Mouse (Mus musculus): ENCODE measurements around the gene Zc3h14.

The Zc3h14 gene

DNA sequence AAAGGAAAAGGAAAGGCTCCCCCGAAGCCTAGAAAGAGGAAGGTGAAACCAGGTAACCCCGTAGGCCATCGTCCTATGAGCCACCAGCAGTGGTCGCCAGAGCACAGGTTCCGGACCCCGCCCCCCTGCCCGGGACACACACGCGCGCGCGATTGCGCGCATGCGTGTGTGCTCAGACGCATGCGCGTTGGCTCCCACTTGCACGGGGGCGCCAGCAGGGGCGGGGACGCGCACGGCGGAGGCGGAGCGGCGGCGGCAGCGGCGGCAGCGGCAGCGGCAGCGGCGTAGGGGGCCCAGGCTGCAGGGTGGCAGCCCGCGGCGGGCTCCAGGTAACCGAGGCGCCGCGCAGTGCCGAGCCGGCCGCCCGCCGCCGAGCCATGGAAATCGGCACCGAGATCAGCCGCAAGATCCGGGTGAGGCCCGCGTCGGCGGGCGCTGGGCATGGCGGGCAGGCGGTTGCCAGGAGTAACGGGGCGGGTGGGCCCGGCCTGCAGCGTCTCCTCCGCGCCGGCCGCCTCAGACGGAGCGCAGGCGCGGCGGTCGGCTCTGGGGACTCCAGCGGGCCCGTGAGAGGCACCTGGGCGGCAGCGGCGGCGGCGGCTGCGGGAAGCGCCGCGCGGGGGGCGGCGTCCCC lies at the start of gene Zc3h14:
Gene Zc3h14 (plus strand): TSS at position 219 of the 634 bp plus-strand sequence.
- peak; percentile 97 to 98 for DNase-seq

DNA sequence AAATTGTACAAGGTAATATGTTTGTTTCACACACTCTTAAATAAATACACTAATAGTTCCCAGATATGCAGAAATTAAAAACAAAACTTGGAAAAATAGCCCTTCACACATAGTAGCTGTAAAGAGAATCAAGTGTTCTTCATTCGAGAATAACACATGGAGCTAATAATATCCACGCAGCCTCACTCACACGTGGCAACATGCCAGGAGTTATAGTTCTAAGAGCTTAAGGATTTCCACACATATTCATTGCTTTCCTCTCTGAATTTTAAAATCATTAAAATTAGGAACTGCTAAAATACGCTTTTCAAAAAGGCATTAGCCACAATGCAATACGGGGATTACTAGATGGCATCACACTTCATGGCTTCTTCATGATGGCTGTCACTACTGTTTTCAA lies 49.6 kb upstream of the Zc3h14 start:
- DNase-seq = no peak

DNA sequence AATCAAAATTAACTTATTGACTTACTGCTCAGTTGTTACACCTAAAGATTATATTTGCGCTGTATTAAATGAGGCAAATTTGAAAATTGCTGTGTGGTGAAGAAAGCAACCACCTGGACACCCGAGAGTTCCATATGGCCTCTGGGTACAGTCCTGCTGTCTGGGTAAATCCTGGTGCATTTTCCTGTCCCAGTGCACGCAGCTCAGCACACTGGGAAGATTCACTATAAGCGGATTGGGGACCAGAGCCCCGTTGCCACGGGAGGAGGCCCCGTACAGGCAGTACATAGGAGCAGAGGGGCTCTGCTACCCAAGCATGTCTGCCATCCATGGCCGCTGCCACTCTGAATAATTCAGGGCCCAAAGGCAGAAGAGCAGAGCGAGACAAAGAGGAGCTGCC lies 45.2 kb upstream of the Zc3h14 start:
- peak; percentile 43 to 56 for DNase-seq

DNA sequence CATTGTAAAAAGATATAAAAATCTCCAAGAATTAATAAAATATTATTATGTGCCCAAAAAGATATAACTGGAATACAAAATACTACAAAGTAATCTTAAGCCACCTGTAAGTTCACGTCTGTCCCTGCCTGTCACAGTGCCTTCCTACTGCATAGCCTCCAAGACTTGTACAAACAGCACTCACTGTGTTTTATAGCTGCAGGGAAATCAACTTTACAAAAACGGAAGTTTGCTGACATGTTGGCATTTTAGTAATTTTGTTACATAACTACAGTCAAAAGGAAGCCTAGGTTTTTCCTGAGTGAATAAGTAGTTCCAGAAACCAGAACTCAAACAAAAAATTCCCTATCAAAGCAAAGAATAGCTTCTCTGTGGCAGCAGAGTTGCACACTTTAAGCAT lies 43.2 kb upstream of the Zc3h14 start:
- no peak for DNase-seq

DNA sequence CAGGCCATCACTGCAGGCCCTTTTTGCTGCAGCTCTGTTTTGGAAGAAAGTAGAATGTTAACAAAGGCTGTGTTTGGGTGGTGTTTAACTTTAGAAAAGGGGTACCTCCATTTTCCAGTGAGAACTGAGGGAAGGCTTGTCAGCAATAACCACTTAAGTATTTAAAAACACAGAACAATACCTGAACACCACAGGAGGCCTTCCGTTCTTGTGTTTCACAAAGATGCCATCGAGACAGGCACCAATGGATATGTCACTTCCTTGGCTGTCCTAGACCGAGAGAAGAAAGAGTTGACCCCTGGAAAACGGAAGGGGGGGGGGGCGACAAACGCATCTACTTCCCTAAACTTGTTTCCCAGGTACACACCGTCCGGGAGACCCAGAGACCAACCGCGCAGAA lies 42.8 kb upstream of the Zc3h14 start:
- DNase-seq = no peak

DNA sequence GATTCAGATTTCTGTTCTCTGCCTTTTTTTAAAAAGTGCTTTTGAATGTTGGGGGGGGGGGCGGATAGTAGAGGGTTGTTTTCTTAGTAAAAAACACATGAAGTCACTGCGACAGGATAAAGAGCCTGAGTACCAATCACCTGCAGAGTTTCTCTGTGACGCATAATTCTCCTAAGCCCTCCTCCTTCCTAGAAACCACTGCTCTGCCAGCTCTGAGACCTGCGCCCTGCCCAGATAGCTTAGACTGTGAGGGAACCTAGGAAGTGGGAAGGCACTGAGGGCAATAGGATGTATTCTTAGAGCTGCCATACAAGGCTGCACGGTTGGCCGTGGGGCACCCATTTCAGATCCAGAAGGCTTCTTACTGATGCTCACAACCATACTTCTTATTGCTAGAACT lies 33.9 kb upstream of the Zc3h14 start:
- no peak for DNase-seq

DNA sequence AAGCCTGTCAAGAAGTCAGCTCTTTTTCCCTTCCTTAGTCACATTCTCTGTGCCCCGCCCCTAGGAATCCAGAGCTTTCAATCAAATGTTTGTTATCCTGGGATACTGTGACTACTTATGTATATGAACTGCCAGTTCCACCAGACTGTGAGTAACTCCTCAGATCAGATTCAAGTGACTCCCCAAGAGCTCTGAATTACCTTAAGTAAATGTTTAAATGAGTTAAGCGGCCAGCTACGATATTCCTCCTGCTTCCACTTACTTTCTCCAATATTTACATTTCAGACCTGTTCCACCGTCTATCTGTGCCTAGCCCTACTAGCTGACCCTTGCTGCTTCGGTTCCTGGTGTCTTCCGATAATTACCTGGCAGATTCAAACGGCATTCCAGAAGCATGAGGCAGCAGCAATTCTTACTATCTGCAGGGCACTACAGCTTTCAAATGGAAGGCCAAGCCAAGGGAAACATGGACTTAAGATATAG lies 33.1 kb upstream of the Zc3h14 start:
- DNase-seq = no peak

DNA sequence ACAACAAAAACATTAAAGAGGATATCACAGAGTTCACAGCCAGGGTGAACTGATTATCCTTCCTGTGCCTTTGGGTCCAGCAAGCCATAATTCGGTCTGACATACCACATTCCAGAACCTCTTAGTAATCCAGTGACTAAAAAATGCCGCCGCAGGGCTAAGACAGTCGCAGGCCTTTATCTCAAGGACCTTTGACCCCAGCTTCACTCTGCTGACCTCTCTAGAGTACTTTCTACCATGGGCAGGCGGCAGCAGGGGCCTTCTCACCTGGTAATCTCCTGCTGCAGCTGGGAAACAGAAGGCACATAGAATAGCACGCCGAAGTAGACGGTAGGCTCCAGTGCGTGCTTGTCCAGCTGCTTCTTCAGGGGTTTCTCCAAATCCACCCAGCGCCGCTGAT lies 32.0 kb upstream of the Zc3h14 start:
- no peak for DNase-seq

DNA sequence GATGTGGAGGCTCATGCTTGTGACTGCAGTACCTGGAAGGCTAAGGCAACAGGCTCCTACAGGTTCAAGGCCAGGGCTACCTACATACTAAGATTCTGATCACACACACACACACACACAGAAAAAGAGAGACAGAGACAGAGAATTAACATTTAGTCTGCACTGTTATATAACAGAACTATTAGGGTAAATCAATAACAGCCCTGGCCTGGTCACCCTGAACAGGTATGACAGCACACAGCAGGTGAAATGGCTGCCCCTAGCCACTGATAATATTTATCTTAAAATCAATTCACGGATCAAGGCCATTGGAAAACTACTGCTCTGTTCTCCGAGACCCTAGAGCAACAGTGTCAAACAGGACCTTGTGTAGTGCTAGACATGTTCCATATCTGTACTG lies 30.6 kb upstream of the Zc3h14 start:
- DNase-seq = no peak

DNA sequence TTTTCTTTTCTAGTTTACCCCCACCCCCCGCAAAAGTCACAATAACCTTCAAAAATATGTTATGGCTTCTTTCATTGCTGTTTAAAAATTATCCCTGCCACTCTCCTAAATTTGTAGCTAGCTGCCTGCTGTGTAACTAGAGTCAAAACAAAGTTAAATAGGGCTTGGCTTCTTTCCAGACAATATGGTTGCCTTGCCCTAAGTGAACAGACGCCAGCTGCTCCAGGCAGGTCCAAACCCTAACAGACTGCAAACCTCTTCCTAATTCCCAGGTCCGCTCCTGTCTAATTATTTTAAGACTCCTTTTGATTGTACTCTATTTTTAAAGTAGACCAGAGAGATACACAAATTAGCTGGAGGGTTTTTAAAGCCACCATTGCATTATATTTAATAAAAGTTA lies 26.1 kb upstream of the Zc3h14 start:
- peak in 1 of 2 experiments; percentile 35 for DNase-seq

DNA sequence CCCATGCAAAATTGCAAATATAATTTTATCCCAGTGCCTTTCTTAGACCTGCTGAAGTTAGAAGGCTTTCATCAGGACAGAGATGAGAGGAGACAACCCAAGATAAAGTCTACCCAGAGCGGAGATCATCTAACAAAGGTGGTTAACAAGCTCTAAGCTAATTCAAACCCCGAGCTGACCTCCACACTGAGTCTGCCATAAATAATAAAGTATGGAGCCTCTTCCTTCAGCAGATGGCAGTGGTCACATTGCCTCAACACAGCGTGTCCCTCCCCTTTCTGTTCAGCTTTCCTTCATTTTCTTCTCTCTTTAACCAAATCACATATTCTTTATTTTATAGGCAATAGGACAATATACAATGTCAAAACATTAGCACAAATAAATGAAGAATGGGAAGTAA lies 25.7 kb upstream of the Zc3h14 start:
- DNase-seq = peak in 1 of 2 experiments; percentile 10

DNA sequence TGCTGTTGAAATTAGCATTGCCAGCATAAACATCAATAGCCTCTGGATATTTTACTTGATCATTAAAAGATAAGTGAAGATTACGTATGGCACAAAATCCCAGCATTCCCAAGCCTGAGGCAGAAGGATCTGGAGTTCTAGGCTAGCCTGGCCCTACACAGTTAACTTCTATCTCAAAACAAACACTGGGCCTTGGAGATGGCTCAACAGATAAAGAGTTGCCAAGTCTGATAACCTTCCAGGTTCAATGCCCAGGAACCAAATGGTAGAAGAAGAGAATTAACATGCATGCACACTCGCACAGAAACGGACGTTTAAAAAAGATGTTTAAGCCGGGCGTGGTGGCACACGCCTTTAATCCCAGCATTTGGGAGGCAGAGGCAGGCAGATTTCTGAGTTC lies 22.5 kb upstream of the Zc3h14 start:
- DNase-seq = no peak

DNA sequence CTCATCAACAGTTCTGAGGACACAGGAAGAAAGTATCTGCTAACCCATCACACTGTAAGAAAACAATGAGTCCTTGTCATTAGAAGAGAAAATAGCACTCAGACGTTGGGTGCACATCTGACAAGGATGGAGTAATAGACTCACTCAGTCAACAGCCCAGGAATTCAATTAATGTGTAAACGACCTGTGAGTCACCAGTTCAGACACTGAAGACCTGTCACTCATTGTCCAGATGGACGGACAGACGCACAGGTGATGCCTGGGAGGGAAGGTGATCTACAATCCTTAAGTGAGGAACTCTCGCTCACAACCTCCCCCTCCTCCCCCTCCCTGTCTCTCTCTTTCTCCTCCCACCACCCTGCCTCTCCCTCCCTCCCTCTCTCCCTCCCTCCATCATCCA lies 21.8 kb upstream of the Zc3h14 start:
- DNase-seq = no peak

DNA sequence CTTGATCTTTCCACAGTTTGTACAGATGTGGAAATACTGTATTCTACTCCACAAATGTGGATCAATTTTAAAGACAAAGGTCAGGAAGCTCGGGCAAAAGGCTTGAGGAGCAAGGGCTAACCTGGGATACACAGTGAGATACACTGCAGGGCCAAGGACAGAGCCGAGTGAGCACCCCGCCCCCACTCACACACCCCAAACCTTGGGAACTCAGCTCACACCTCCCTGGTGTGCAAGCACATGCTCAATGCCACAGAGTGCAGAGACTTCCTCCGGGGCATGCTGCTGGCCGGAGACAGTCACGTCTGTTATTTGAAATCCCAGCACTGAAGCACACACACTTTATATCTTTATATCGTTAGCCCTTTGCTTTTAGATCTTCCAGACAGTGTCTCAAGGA lies 20.7 kb upstream of the Zc3h14 start:
- no peak for DNase-seq

DNA sequence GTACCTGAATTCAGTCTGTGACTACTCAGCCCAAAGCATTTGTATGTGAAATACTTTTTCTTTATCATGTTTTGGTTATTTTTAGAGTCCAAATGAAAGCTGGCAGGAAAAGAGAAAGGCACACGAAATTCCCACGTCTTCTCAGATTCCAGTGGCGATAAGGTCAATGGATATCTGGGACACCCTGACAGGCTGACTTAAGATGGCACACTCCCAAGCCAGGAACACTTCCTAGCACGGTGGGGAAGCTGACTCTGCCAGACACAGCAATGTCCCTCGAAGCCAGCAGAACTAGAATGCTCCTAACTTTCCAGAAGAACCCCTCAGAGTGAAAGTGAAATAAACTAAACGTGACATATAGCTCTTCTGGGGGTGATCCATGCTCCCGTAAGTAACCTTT lies 19.6 kb upstream of the Zc3h14 start:
- DNase-seq = peak in 1 of 2 experiments; percentile 48

DNA sequence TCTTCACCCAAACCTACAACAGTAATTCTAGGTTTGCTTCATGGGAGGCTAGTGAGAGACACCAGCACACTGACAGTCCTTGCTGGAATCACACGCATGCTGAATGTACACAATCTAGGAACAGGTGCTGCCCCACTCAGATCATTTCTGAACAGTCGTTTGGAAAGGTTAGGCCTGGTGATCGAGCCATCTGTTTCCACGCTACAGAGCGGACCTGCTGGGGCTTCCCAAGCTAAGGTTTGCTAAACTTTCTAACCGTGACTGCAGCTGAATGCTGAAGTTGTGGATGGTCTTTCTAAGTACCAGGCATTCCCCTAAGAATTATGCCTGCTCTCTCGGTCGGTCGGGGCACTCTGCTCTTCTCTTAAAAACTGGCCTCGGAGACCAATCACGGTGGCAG lies 16.1 kb upstream of the Zc3h14 start:
- peak; percentile 29 to 61 for DNase-seq

DNA sequence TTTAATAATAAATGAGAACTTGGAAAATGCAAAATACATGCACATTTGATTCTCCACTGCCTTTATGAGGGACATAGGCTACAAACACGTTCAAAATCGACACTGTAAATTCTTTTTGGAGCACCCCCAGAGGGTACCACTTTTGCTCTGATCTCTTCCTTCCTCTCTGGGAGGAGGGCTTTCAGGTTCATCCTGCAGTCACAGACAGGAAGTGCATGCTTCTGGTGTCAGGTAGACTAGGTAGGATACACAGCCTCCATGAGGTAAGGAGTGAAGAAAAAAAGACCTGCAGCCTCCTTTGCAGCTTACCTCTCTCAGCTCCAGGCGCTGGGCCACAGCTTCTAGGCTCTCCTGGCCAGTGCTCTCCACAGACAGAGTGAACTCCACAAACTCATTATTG lies 13.6 kb upstream of the Zc3h14 start:
- peak in 1 of 2 experiments; percentile 10 for DNase-seq

DNA sequence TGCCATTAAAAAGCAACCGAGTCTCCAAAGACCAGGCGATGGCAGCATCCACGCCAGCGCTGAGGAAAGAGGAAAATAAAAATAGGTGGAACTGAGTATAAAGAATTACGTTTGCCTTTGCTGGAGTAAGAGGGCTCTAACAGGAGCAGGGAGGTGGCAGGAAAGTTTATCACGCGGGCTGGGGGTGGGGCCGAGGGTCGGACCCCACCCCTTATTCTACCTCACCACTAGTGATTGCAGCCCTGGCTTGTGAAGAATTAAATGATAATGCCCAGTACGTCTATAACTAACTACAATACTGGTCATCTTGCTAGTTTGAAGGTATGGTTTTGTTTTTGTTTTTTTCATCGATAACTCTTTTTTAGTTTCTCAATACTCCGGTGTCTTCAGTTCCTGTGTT lies 13.0 kb upstream of the Zc3h14 start:
- peak; percentile 20 to 32 for DNase-seq

DNA sequence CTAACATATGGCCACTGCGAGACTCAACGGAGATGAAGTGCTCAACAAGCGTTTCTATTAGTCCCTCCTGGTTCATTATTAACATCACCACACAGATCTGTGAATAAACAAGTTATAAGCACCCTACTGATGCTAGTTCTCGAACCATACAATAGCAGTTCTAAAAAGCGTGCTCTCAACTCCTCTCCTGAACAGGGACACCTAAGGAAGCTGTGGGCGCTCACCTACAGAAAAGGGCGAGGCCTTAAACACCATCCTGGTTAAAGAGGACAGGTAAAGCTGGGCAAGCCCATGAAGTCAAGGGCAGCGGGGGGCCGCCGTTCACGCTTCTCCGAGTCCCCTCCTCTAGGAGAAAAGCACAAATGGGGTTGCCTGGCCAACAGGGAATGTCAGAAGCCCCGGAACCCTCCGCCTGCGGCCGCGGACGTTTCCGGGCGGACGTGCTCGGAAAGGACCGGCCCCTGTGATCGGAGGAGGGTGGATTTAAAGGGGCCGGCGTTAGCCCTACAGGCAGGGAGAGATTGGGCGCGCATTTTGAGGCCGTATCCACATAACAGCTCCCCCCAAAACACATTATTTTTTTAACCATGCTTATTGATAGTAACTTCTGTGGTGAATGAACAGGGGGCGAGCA lies 12.4 kb upstream of the Zc3h14 start:
- DNase-seq = peak; percentile 95 to 96

DNA sequence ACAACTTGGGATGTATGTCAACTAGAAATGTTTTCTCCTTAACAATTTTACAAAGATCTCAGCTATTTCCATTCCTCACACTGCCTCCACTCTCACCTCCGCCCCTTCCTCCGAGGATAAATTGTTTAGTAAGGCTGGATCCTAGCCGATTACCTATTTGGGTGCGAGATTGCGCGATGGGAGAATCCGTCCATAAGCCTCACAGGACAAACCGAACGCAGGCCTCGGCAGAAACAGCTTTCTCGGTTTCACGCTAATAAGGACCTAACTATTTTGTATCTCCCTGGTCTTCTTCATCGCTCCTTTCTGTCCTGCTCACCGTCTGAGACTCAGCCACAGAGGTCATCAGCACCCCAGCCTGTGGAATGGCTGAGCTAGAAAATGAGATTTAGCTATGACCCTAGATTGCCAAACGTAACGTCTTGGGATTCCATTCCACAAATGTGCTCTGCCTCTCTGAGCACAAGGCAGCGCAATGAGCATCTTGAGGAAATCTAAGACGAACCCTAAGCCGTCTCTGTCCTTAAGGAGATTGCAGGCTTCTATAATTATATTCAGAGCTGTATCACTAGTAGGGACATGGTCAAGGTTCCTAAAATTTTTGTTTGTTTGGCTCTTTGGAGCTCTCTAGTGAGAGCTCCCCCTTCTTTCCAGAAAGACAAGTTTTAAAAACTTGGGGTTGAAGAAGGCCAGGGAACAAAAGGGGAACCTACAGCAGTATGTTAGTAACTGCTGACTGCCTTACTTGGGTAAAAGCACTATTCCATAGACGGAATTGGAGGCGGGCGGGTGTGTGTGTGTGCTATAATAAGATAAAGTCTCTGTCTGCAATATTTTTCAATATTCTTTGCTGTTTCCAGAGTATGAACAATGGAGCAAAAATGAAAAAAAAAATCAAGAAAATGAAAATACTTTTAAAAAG lies 11.6 kb upstream of the Zc3h14 start:
- peak in 1 of 2 experiments; percentile 52 for DNase-seq

DNA sequence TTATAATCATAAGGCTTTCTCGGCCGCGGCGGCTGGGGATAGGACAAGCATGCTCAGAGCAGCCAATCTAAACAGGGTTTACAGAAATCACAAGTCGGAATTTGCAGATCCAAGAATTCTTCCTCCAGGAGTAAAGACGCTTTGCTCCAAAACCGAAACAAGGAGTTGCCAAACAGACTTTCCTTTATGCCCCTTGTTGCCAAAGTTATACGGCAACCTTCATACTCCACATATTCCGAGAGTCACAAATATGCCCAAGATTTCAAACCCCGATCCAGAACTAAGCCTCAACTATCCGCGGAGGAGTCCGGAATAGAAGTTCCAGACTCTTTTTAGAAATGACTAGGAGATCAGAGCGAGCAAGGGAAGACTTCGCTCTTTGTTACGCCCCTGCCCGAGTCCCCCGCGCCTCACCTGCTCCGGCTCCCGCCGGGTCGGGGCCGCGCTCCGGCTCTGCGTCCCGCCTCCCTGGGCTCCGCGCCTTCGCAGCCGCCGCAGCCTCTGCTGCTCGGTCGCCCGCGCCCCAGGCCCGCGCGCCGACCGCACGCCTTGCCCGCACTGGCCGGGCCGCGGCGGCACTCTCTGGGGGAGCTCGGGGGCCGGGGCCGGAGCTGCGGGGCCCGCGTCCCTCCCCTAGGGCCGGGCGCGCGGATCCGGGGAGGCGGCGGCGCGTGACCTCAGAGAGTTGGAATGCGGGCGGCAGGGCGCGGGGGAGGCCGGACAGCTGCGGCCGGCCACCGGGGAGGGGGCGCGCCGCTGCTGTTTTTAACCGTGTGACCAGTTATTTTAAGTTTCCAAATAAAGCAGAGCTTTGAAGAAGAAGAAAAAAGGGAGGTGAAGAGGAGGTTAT lies 9.6 kb upstream of the Zc3h14 start, which contains the start of gene Ptpn21:
Gene Ptpn21 (minus strand): TSS at position 455 of the 850 bp plus-strand sequence.
- DNase-seq = peak; percentile 40 to 52

DNA sequence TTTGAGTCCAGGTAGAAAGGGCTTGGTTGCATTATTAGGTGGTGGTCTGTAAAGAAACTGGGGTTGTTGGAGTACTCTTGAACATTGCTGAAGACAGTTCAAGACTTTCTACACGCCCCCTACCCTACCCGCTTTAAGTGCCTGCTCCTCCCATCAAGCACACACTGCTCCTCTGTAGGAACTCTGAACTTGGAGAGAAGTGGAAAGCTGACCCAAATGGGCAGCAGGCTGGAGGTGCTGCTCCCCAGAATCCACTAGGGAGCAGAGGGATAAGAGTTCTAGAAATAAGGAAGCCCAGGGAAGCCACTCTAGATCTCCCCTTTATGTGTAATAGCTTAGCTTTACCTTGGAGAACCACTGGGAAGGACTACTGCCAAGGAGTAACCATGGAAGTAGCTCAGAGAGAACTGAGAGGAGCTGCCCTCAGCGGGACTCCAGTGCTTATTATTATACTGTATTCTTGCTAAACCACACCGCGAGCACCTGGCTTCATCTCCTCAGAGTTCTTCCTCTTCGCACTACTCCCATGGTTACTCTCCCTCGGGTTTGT lies 8.9 kb upstream of the Zc3h14 start:
- DNase-seq = no peak
